Mouse (Mus musculus): Measurements from ENCODE around the gene Irf8.

- no peak for TF ChIP-seq POLR2A (IDR thresholded peaks at IDR 0.05; ENCODE audit: insufficient read depth, low read depth, low read length)
- no peak for TF ChIP-seq CTCF (IDR thresholded peaks at IDR 0.05; ENCODE audit: insufficient read depth, low read depth, low read length)
Measured at GRCm38 (mm10) chr8:120726051-120726450, 10.1 kb upstream of the Irf8 start.

All from olfactory bulb, adult 2 months (tissue).